Mouse (Mus musculus) splenic B cell, adult 2 months (primary cell): ENCODE measurements around the gene Myof.

Experiments
- DNase-seq: peaks from one replicate; pipeline ENCODE4 v3.0.0-alpha.2; 2011; ENCODE audit warnings: low read depth, low spot score
- H3K27me3 ChIP-seq: 2 replicates; pipeline ENCODE4 v1.6.1; 2012; ENCODE audit warnings: mild to moderate bottlenecking, low read length, moderate library complexity, mixed read lengths; ENCODE audit not compliant: control insufficient read depth, poor library complexity, insufficient read depth, severe bottlenecking
- H3K36me3 ChIP-seq: 2 replicates; pipeline ENCODE4 v1.6.1; 2012; ENCODE audit warnings: mild to moderate bottlenecking, low read length, moderate library complexity, mixed read lengths; ENCODE audit not compliant: control insufficient read depth, poor library complexity, insufficient read depth, severe bottlenecking

Myof gene

GRCm38 (mm10) chr19:38043281-38043981 lies at the start of gene Myof:
Gene Myof, minus strand, starts transcription at chr19:38043577.
- peak; percentile 76 for DNase-seq
- H3K27me3 ChIP-seq: no peaks in the 10 kb centered on the region; the same call in none of the 2 replicates
- H3K36me3 ChIP-seq: no peaks in the 10 kb centered on the region

GRCm38 (mm10) chr19:38091512-38091985 lies 48.2 kb upstream of the Myof start:
- Histone ChIP-seq H3K36me3 (no peaks in the 10 kb centered on the region), H3K27me3 (no peaks in the 10 kb centered on the region)
- peak; percentile 25 for DNase-seq

DNA sequence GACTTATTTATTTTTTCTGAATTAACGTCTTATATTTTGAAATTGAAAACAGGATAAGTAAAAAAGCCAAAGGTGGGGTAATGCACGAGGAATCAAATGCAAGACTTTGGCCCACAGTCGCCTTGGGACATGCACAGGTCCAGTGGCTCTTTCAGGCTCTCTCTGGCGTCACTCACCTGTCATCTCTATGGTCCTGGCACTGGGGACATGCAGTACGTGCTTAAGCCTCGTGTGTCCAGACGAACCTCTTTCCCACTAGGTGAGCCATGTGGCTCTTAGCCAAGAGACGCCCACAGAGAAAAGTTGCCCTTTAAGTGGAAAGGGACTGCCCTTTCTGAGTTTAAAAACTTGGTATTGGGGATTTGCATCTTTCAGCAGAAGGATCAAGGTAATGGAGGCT lies 46.0 kb upstream of the Myof start:
- Histone ChIP-seq H3K27me3 (no peaks in the 10 kb centered on the region), H3K36me3 (no peaks in the 10 kb centered on the region)
- DNase-seq: no peak

DNA sequence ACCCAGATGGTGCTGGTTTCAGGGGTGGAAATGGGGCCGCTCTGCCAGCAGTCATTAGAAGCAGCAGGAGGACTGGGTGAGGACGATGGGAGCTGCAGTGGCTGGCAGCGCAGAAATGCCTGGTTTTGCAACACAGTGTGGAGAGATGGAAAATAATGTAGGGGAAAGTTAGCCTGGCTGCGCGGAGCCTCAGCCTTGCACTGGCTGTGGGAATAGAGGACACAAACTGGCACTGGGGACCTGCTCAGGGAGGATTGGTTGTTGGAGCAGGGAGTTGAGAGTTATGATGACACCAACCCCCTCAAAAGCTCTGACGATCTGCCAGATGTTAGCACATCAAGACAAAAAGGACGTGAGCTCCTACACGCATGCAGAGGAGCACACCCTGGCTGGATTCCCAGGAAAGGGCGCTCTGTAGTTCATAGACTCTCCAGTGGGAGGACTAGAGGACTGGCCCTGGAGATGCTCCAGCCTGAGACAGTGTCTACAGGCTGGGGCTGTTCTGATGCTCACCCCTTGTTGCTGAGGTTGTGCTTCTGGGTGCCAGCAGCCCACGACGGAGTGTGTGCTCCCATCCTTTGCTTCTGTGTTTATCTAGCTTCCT lies 43.7 kb upstream of the Myof start:
- DNase-seq: no peak
- H3K27me3 ChIP-seq: no peaks in the 10 kb centered on the region
- no peaks in the 10 kb centered on the region for H3K36me3 ChIP-seq

DNA sequence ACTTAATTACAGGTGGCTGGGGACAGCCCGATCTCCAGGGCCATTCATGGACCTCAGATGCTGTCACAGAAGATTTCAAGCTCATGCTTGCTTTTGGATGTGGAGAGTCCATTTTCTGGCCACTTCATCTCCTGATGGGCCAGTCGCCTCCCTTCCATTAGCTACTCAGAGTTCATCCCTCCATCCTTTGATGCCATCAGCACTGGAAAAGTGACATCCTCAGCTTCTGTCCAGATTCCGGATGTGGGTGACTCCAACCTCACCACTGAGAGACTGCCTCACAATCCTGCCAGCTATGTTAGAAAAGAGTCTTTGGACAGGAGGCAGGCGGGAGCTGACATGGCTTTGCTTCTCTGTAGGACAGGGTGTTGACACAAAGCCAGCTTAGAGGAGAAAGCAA lies 42.5 kb upstream of the Myof start:
- DNase-seq: no peak
- no peaks in the 10 kb centered on the region for H3K27me3 ChIP-seq
- H3K36me3 ChIP-seq: no peaks in the 10 kb centered on the region

- H3K36me3 ChIP-seq: no peaks in the 10 kb centered on the region
- no peaks in the 10 kb centered on the region for H3K27me3 ChIP-seq
- DNase-seq: no peak
These were observed 39.7 kb upstream of the Myof start for GRCm38 (mm10) chr19:38082931-38083525.

DNA sequence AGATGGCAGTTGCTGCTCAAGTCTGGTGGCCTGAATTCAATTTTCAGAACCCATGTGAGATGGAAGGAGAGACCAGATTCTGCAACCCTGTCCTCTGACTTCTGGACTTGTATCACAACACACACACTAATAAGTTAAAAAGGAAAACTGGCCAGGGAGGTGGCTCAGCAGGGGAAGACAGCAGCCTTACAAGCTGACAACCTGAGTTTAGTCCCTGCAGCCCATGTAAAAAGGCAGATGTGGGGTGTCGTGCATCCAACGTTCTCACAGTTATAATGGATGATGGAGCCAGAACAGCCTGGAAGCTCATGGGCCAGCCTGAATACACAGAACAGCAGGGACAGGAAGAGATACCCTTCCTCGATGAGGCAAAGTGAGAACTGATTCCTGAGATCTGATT lies 38.0 kb upstream of the Myof start:
- H3K27me3 ChIP-seq: no peaks in the 10 kb centered on the region

GRCm38 (mm10) chr19:38077851-38078540 lies 34.6 kb upstream of the Myof start:
- DNase-seq: no peak
- no peaks in the 10 kb centered on the region for H3K36me3 ChIP-seq
- no peaks in the 10 kb centered on the region for H3K27me3 ChIP-seq

More for the DNA sequence above, 38.0 kb upstream of the Myof start:
- no peak for DNase-seq
- no peaks in the 10 kb centered on the region for H3K36me3 ChIP-seq

DNA sequence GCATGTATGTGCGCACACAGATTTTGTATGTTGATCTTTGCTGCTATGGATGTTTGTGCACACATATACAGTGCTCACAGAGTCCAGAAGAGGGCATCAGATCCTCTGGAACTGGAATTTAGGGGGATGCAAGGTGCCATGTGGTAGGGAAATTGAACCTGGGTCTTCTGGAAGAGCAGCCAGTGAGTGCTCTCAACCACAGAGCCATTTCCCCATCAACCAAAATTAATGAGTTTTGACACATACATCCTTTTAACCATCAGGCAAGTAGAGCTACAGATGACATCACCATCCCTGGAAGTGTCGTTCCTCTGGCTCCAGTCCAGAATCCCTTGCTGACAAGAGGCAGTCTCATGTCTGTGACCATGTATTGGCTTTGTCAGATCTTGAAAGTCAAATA lies 32.9 kb upstream of the Myof start:
- H3K36me3 ChIP-seq: no peaks in the 10 kb centered on the region
- no peaks in the 10 kb centered on the region for H3K27me3 ChIP-seq
- no peak for DNase-seq

- Histone ChIP-seq H3K27me3 (no peaks in the 10 kb centered on the region), H3K36me3 (no peaks in the 10 kb centered on the region)
- no peak for DNase-seq
These were observed 31.7 kb upstream of the Myof start for GRCm38 (mm10) chr19:38075051-38075450.

GRCm38 (mm10) chr19:38073226-38073625 lies 29.8 kb upstream of the Myof start:
- no peak for DNase-seq
- H3K27me3 ChIP-seq: no peaks in the 10 kb centered on the region
- no peaks in the 10 kb centered on the region for H3K36me3 ChIP-seq

GRCm38 (mm10) chr19:38064051-38064450 lies 20.7 kb upstream of the Myof start:
- no peak for DNase-seq
- Histone ChIP-seq H3K27me3 (no peaks in the 10 kb centered on the region), H3K36me3 (no peaks in the 10 kb centered on the region)

- no peak for DNase-seq
- Histone ChIP-seq H3K27me3 (no peaks in the 10 kb centered on the region), H3K36me3 (no peaks in the 10 kb centered on the region)
These were observed 19.8 kb upstream of the Myof start for GRCm38 (mm10) chr19:38063201-38063600.

GRCm38 (mm10) chr19:38056931-38057330 lies 13.6 kb upstream of the Myof start:
- no peaks in the 10 kb centered on the region for H3K36me3 ChIP-seq
- no peaks in the 10 kb centered on the region for H3K27me3 ChIP-seq
- DNase-seq: no peak

DNA sequence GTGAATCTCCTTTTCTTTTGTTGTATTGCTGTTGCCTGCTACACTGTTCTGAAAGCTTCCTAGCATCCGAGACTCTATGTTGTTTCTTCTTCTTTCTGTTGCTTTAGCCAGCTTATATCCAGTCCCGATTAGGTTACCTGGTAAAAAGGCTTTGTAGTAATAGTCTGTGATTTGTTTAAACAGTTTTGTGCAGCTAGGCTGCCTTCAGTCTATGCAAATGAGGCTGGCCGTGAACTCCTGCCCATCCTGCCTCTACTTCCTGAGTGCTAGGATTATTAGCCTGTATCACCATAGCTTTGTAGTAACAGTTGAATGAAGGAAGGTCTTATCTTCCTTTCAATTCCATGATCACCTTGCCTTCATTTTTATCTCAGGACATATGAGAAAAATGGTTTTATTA lies 12.9 kb upstream of the Myof start:
- Histone ChIP-seq H3K27me3 (no peaks in the 10 kb centered on the region), H3K36me3 (no peaks in the 10 kb centered on the region)
- no peak for DNase-seq
